Mouse (Mus musculus) 3T3-L1 (cell line): ENCODE data around the gene Dmc1.

ENCODE experiments used
- DNase-seq: peaks from one replicate; pipeline ENCODE4 v3.0.0-alpha.2; 2015; ENCODE audit warnings: low read depth, low spot score

The Dmc1 gene

GRCm38 (mm10) chr15:79513940-79514339, 91.0 kb downstream of the Dmc1 start:
- no peak for DNase-seq

GRCm38 (mm10) chr15:79511553-79512320, 93.2 kb downstream of the Dmc1 start:
- DNase-seq, result no peak
